Comparison of ENCODE assay signal across 8 mouse cellular contexts in the genomic region with DNA sequence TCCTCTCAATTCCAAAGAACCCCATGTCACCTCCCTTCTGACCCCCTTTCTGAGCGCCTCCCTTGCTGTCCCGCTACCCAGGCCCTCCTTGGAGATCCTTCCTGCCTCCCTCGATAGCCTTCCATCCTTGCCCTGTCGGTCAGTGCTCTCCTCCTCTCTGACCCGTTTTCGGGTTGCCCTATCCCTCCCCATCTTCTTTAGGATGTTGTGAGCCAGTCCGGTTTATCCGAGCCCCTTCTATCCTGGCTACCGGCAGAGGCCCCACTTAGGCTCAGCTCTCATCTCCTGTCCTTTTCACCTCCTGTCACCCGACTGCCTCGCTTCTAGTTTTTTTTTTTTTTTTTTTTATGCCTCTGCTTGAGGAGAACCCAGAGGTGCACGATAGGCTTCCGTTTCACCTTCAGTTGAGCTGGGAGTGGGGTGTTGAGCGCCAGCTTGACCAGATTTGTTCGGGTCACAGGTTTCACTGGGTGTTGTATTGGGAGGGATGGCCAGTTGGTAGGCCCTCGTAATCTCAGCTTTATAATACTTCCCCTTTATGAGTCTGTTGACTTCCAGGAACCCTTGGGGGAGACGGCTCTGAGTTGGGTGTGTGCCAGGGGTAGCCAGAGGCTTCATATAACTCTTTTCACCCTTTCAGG. TPM values are rescaled to one million over a fixed set of nuclear protein-coding genes. Genes with fewer than 3 reads are reported as not detected.
DNase-seq lines count a peak whose midpoint lies in the region; ATAC-seq and TF ChIP-seq lines count a peak whose summit lies in the region.

No protein-coding gene starts in this region.

- peak; percentile 38 to 51 for DNase-seq in cerebellum, postnatal 14 days
- DNase-seq in cerebellum, postnatal 4 days (ENCODE audit: low spot score in 2 of 2): no peak
- DNase-seq in ES-E14 (ENCODE audit: low read depth, low spot score): no peak
- DNase-seq in hindbrain, postnatal 0 days (ENCODE audit: low spot score): no peak
- DNase-seq in urinary bladder, postnatal 25 days (ENCODE audit: low spot score): no peak

- peaks cover 6% of the 10 kb centered on the region for H3K36me3 ChIP-seq in ES-E14 (ENCODE audit: control insufficient read depth, insufficient read depth, low read length, poor library complexity, severe bottlenecking)
- H3K36me3 ChIP-seq in forebrain, embryonic 13.5 days (ENCODE audit: poor library complexity, severe bottlenecking): no peaks in the 10 kb centered on the region
- no peaks in the 10 kb centered on the region for H3K36me3 ChIP-seq in hindbrain, postnatal 0 days (ENCODE audit: insufficient read depth, low read length)
- H3K36me3 ChIP-seq in liver, embryonic 16.5 days (ENCODE audit: control insufficient read depth, insufficient read depth): no peaks in the 10 kb centered on the region
- H3K36me3 ChIP-seq in neural tube, embryonic 15.5 days: no peaks in the 10 kb centered on the region

- H3K27ac ChIP-seq in ES-E14 (ENCODE audit: insufficient read depth, low read depth, low read length, poor library complexity, severe bottlenecking): no peak overlapping the region
- no peak overlapping the region for H3K27ac ChIP-seq in forebrain, embryonic 13.5 days
- peak overlapping the region; percentile 82 for H3K27ac ChIP-seq in hindbrain, postnatal 0 days
- H3K27ac ChIP-seq in liver, embryonic 16.5 days (ENCODE audit: low read length): peak overlapping the region; percentile 62
- peak overlapping the region; percentile 80 for H3K27ac ChIP-seq in neural tube, embryonic 15.5 days (replicated peaks)

- peak overlapping the region; percentile 86 for H3K4me2 ChIP-seq in forebrain, embryonic 13.5 days
- peak overlapping the region; percentile 90 for H3K4me2 ChIP-seq in hindbrain, postnatal 0 days (ENCODE audit: low read depth, low read length)
- peak overlapping the region; percentile 92 for H3K4me2 ChIP-seq in liver, embryonic 16.5 days (ENCODE audit: low read depth, low read length)
- H3K4me2 ChIP-seq in neural tube, embryonic 15.5 days: peak overlapping the region; percentile 92

- WGBS in forebrain, embryonic 13.5 days: 5% methylated on average over 17 of the region's 17 CpGs
- WGBS in hindbrain, postnatal 0 days: 4% methylated on average over 17 of the region's 17 CpGs
- 3% methylated on average over 17 of the region's 17 CpGs for WGBS in liver, embryonic 16.5 days (ENCODE audit: insufficient replicate concordance)
- WGBS in neural tube, embryonic 15.5 days: 2% methylated on average over 17 of the region's 17 CpGs

- H3K27me3 ChIP-seq in forebrain, embryonic 13.5 days: no peaks in the 10 kb centered on the region; the same call in 1 of the 2 replicates
- no peaks in the 10 kb centered on the region for H3K27me3 ChIP-seq in hindbrain, postnatal 0 days (ENCODE audit: insufficient read depth, low read length)
- no peaks in the 10 kb centered on the region for H3K27me3 ChIP-seq in liver, embryonic 16.5 days (ENCODE audit: control insufficient read depth, insufficient read depth, low read depth, low read length)
- H3K27me3 ChIP-seq in neural tube, embryonic 15.5 days (replicated peaks): no peaks in the 10 kb centered on the region

- H3K9ac ChIP-seq in ES-E14 (ENCODE audit: insufficient read depth, low read depth, low read length, poor library complexity, severe bottlenecking): peak overlapping the region; percentile 90
- H3K9ac ChIP-seq in forebrain, embryonic 13.5 days: peak overlapping the region; percentile 82
- H3K9ac ChIP-seq in hindbrain, postnatal 0 days (replicated peaks; ENCODE audit: low read length): peak overlapping the region; percentile 81
- H3K9ac ChIP-seq in liver, embryonic 16.5 days (ENCODE audit: low read depth, low read length): peak overlapping the region; percentile 93
- peak overlapping the region; percentile 74 for H3K9ac ChIP-seq in neural tube, embryonic 15.5 days (replicated peaks)

- H3K4me1 ChIP-seq in ES-E14 (ENCODE audit: control insufficient read depth in 2 of 2, insufficient read depth in 2 of 2, low read length in 2 of 2, poor library complexity in 1 of 2): peaks cover 8 to 41% of the 10 kb centered on the region in 2 experiments
- H3K4me1 ChIP-seq in forebrain, embryonic 13.5 days: peaks cover 7% of the 10 kb centered on the region
- 0 out of 2 replicates have a peak, but pooled peaks cover 6% of the 10 kb centered on the region for H3K4me1 ChIP-seq in hindbrain, postnatal 0 days (ENCODE audit: insufficient read depth, low read length)
- peaks cover 40% of the 10 kb centered on the region for H3K4me1 ChIP-seq in liver, embryonic 16.5 days (ENCODE audit: control insufficient read depth, low read depth, low read length)
- H3K4me1 ChIP-seq in neural tube, embryonic 15.5 days: peaks cover 40% of the 10 kb centered on the region

- ATAC-seq in forebrain, embryonic 13.5 days: peak; percentile 32; the same call in 1 of the 2 replicates
- no peak for ATAC-seq in hindbrain, postnatal 0 days
- peak; percentile 11 for ATAC-seq in liver, embryonic 16.5 days (ENCODE audit: low read depth)
- no peak for ATAC-seq in neural tube, embryonic 15.5 days (ENCODE audit: low FRiP score)

- H3K4me3 ChIP-seq in ES-E14 (ENCODE audit: insufficient read depth in 1 of 2, low read depth in 1 of 2, low read length in 2 of 2, poor library complexity in 1 of 2, severe bottlenecking in 1 of 2): peak overlapping the region; percentile 91 to 94
- peak overlapping the region; percentile 69 for H3K4me3 ChIP-seq in forebrain, embryonic 13.5 days
- H3K4me3 ChIP-seq in hindbrain, postnatal 0 days (ENCODE audit: low read length): peak overlapping the region; percentile 75
- peak overlapping the region; percentile 86 for H3K4me3 ChIP-seq in liver, embryonic 16.5 days (ENCODE audit: low read depth, low read length)
- peak overlapping the region; percentile 72 for H3K4me3 ChIP-seq in neural tube, embryonic 15.5 days (replicated peaks)

- TF ChIP-seq CTCF in hindbrain, postnatal 0 days (IDR thresholded peaks at IDR 0.05; ENCODE audit: low read depth): no peak

- no peaks in the 10 kb centered on the region for H3K9me3 ChIP-seq in ES-E14 (ENCODE audit: control insufficient read depth, insufficient read depth, low read depth, low read length)
- no peaks in the 10 kb centered on the region for H3K9me3 ChIP-seq in forebrain, embryonic 13.5 days (replicated peaks)
- H3K9me3 ChIP-seq in hindbrain, postnatal 0 days (ENCODE audit: low read length): no peaks in the 10 kb centered on the region
- no peaks in the 10 kb centered on the region for H3K9me3 ChIP-seq in liver, embryonic 16.5 days (replicated peaks; ENCODE audit: control insufficient read depth, low read length)
- H3K9me3 ChIP-seq in neural tube, embryonic 15.5 days (replicated peaks): no peaks in the 10 kb centered on the region

- in situ Hi-C loops in ES-E14 (cut with MboI; ENCODE audit: low sequenced_read_pairs in 2 of 2, unreplicated experiment in 2 of 2): no loop called here

TF ChIP-seq in ES-E14, 5 proteins besides CTCF, POLR2A, EP300 and RAD21:
- TF ChIP-seq MAFK (IDR thresholded peaks at IDR 0.05; ENCODE audit: insufficient read depth, low read depth, low read length) (no peak), ZC3H11A (IDR thresholded peaks at IDR 0.05; ENCODE audit: borderline replicate concordance, low read depth, low read length) (no peak), HCFC1 (IDR thresholded peaks at IDR 0.05; ENCODE audit: borderline replicate concordance, insufficient read depth, low read length) (no peak), CHD2 (IDR thresholded peaks at IDR 0.05; ENCODE audit: low read depth, low read length) (no peak), ZNF384 (IDR thresholded peaks at IDR 0.05; ENCODE audit: low read depth, low read length) (no peak)

RNA-seq across cellular contexts. Expression of a gene that starts 0.7 kb away (rescaled TPM):
- total RNA-seq in ES-E14 (2012; rRNA removed): 6.7 and 10.7 TPM in 2 replicates
- polyA plus RNA-seq in forebrain, embryonic 13.5 days (2015; fragmentation: Nextera tagmentation; extraction: Ambion mirVana): 1.4 and 1.8 TPM in 2 replicates
- total RNA-seq in hindbrain, postnatal 0 days (2014; rRNA removed): 16.4 and 16.6 TPM in 2 replicates
- 1.4 and 1.7 TPM in 2 replicates for polyA plus RNA-seq in hindbrain, postnatal 0 days (2015; fragmentation: Nextera tagmentation; extraction: Ambion mirVana)
- polyA plus RNA-seq in liver, embryonic 16.5 days (2015; fragmentation: Nextera tagmentation; extraction: Ambion mirVana): 0.62 and 0.77 TPM in 2 replicates
- polyA plus RNA-seq in neural tube, embryonic 15.5 days (2015; fragmentation: Nextera tagmentation; extraction: Ambion mirVana): 1.3 and 1.7 TPM in 2 replicates

RNA-seq across cellular contexts. Expression of a gene that starts 25.6 kb away (rescaled TPM):
- total RNA-seq in ES-E14 (2012; rRNA removed): 17.6 and 20.8 TPM in 2 replicates
- 3.3 and 3.6 TPM in 2 replicates for polyA plus RNA-seq in forebrain, embryonic 13.5 days (2015; fragmentation: Nextera tagmentation; extraction: Ambion mirVana)
- 5.4 and 13.0 TPM in 2 replicates for total RNA-seq in hindbrain, postnatal 0 days (2014; rRNA removed)
- 7.8 and 9.9 TPM in 2 replicates for polyA plus RNA-seq in hindbrain, postnatal 0 days (2015; fragmentation: Nextera tagmentation; extraction: Ambion mirVana)
- polyA plus RNA-seq in liver, embryonic 16.5 days (2015; fragmentation: Nextera tagmentation; extraction: Ambion mirVana): 7.2 and 8.2 TPM in 2 replicates
- polyA plus RNA-seq in neural tube, embryonic 15.5 days (2015; fragmentation: Nextera tagmentation; extraction: Ambion mirVana): 8.6 and 24.0 TPM in 2 replicates

RNA-seq across cellular contexts. Expression of a gene that starts 56.3 kb away (rescaled TPM):
- total RNA-seq in ES-E14 (2012; rRNA removed): 11.4 and 16.8 TPM in 2 replicates
- polyA plus RNA-seq in forebrain, embryonic 13.5 days (2015; fragmentation: Nextera tagmentation; extraction: Ambion mirVana): 32.7 and 34.5 TPM in 2 replicates
- 76.0 and 78.3 TPM in 2 replicates for total RNA-seq in hindbrain, postnatal 0 days (2014; rRNA removed)
- polyA plus RNA-seq in hindbrain, postnatal 0 days (2015; fragmentation: Nextera tagmentation; extraction: Ambion mirVana): 37.7 and 39.3 TPM in 2 replicates
- 6.2 TPM in 2 replicates for polyA plus RNA-seq in liver, embryonic 16.5 days (2015; fragmentation: Nextera tagmentation; extraction: Ambion mirVana)
- 41.5 and 43.8 TPM in 2 replicates for polyA plus RNA-seq in neural tube, embryonic 15.5 days (2015; fragmentation: Nextera tagmentation; extraction: Ambion mirVana)

Comparison
In these comparisons a context has a peak if more than half of its experiments do, and no peak if none do; other contexts are left out.
1. DNase-seq: peak in cerebellum, postnatal 14 days (2 of 2); none in cerebellum, postnatal 4 days (0 of 2), ES-E14 (single experiment), hindbrain, postnatal 0 days (single experiment) and urinary bladder, postnatal 25 days (single experiment).
2. H3K27ac ChIP-seq: peak in hindbrain, postnatal 0 days (single experiment), liver, embryonic 16.5 days (single experiment) and neural tube, embryonic 15.5 days (single experiment); none in ES-E14 (single experiment) and forebrain, embryonic 13.5 days (single experiment).
3. ATAC-seq: peak in forebrain, embryonic 13.5 days (single experiment) and liver, embryonic 16.5 days (single experiment); none in hindbrain, postnatal 0 days (single experiment) and neural tube, embryonic 15.5 days (single experiment).
4. Peak in every context shown above with its lines, with median percentiles within 50 percentile points of each other: H3K4me3 ChIP-seq, H3K9ac ChIP-seq and H3K4me2 ChIP-seq.